Mouse (Mus musculus): Measurements from ENCODE around the gene Slc25a23. TPM values are rescaled to one million over a fixed set of nuclear protein-coding genes. Genes with fewer than 3 reads are reported as not detected.

Slc25a23 gene
- polyA plus RNA-seq, 1 experiment from 2014 or later: 8.4 TPM

- Histone ChIP-seq H3K9ac (no peak overlapping the region), H3K27me3 (ENCODE audit: insufficient read depth, low read length) (no peaks in the 10 kb centered on the region), H3K36me3 (ENCODE audit: insufficient read depth) (no peaks in the 10 kb centered on the region), H3K4me3 (ENCODE audit: low read depth, low read length) (no peak overlapping the region), H3K4me1 (ENCODE audit: insufficient read depth) (no peaks in the 10 kb centered on the region), H3K27ac (ENCODE audit: low read depth) (no peak overlapping the region), H3K4me2 (no peak overlapping the region), H3K9me3 (ENCODE audit: low read depth, low read length) (no peaks in the 10 kb centered on the region)
- ATAC-seq (ENCODE audit: insufficient read depth) (no peak), DNase-seq (no peak)
- 42% methylated on average over 3 of the region's 3 CpGs for WGBS
- TF ChIP-seq CTCF (IDR thresholded peaks at IDR 0.05; ENCODE audit: low read depth): no peak
Observed at GRCm38 (mm10) chr17:57076916-57077315, 17.3 kb upstream of the Slc25a23 start.

GRCm38 (mm10) chr17:57070699-57071098, 11.0 kb upstream of the Slc25a23 start:
- 5% methylated on average over 11 of the region's 11 CpGs for WGBS
- Histone ChIP-seq H3K4me1 (ENCODE audit: insufficient read depth) (no peaks in the 10 kb centered on the region), H3K9me3 (ENCODE audit: low read depth, low read length) (no peaks in the 10 kb centered on the region), H3K9ac (no peak overlapping the region), H3K27ac (ENCODE audit: low read depth) (no peak overlapping the region), H3K36me3 (ENCODE audit: insufficient read depth) (no peaks in the 10 kb centered on the region), H3K4me2 (peak overlapping the region; percentile 51; the same call in 1 of the 2 replicates), H3K4me3 (ENCODE audit: low read depth, low read length) (peak overlapping the region; percentile 21; the same call in 1 of the 2 replicates), H3K27me3 (ENCODE audit: insufficient read depth, low read length) (no peaks in the 10 kb centered on the region)
- peak; percentile 84 for DNase-seq
- TF ChIP-seq CTCF (IDR thresholded peaks at IDR 0.05; ENCODE audit: low read depth): no peak
- ATAC-seq (ENCODE audit: insufficient read depth): peak; percentile 62

DNA sequence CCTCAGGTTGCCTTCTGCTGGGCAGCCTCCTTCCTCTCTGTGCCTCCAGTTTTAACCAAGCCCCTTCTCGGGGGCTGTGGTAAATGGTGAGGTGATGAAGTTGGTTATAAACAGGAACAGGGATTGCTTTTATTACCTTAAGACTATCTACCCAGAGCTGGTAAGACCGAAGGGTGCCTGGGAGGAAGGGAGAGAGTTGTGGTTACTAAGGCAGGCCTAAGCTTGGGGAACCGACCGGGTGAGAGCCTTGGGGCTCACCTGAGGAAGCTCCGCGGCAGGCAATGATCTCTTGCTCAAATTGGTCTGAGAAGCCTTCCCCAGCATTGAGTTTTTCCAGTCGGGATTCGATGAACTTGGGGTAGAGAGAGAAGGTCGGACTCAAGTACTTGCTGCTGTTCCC, 10.6 kb upstream of the Slc25a23 start:
- 0 out of 2 replicates have a peak overlapping the region, but pooled peaks have one; percentile 26 for H3K9ac ChIP-seq
- ATAC-seq (ENCODE audit: insufficient read depth) (peak; percentile 44; the same call in 1 of the 2 replicates), DNase-seq (no peak)
- peak overlapping the region; percentile 51 for H3K4me2 ChIP-seq
- H3K27ac ChIP-seq (ENCODE audit: low read depth): peak overlapping the region; percentile 37; the same call in 1 of the 2 replicates
- H3K27me3 ChIP-seq (ENCODE audit: insufficient read depth, low read length): no peaks in the 10 kb centered on the region
- no peaks in the 10 kb centered on the region for H3K4me1 ChIP-seq (ENCODE audit: insufficient read depth)
- H3K36me3 ChIP-seq (ENCODE audit: insufficient read depth): 0 out of 2 replicates have a peak, but pooled peaks cover 2% of the 10 kb centered on the region
- H3K4me3 ChIP-seq (ENCODE audit: low read depth, low read length): peak overlapping the region; percentile 21; the same call in 1 of the 2 replicates
- H3K9me3 ChIP-seq (ENCODE audit: low read depth, low read length): no peaks in the 10 kb centered on the region
- 13% methylated on average over 9 of the region's 9 CpGs for WGBS
- no peak for TF ChIP-seq CTCF (IDR thresholded peaks at IDR 0.05; ENCODE audit: low read depth)

DNA sequence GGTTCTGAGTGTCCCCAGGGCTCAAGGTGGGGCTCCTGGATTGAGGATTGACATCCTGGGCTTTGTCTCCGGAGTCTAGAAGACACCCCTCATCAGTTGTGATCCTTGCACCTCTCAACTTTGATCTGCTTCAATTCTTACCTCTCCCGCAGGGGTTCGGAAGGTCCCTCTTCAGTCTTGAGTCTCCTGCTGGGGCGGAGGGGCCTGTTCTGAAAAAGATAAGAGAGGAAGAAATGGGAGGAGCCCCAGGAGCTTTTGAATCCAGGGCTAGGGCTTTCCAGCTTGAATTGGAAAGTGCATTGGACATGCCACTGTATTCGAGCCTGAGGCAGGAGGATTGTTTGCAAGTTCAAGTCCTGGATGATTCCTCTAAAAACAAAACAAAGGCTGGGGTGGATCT, 7.2 kb upstream of the Slc25a23 start:
- no peak overlapping the region for H3K9ac ChIP-seq
- H3K36me3 ChIP-seq (ENCODE audit: insufficient read depth): 0 out of 2 replicates have a peak, but pooled peaks cover 4% of the 10 kb centered on the region
- TF ChIP-seq CTCF (IDR thresholded peaks at IDR 0.05; ENCODE audit: low read depth): no peak
- no peaks in the 10 kb centered on the region for H3K4me1 ChIP-seq (ENCODE audit: insufficient read depth)
- peaks cover 14% of the 10 kb centered on the region for H3K27me3 ChIP-seq (ENCODE audit: insufficient read depth, low read length)
- DNase-seq (no peak), ATAC-seq (ENCODE audit: insufficient read depth) (no peak)
- 49% methylated on average over 5 of the region's 5 CpGs for WGBS
- H3K27ac ChIP-seq (ENCODE audit: low read depth): no peak overlapping the region
- H3K4me2 ChIP-seq: no peak overlapping the region
- H3K4me3 ChIP-seq (ENCODE audit: low read depth, low read length): no peak overlapping the region
- no peaks in the 10 kb centered on the region for H3K9me3 ChIP-seq (ENCODE audit: low read depth, low read length)

GRCm38 (mm10) chr17:57063031-57063430, 3.4 kb upstream of the Slc25a23 start:
- no peak overlapping the region; the same call in 1 of the 2 replicates for H3K27ac ChIP-seq (ENCODE audit: low read depth)
- no peaks in the 10 kb centered on the region for H3K9me3 ChIP-seq (ENCODE audit: low read depth, low read length)
- peak; percentile 23 for DNase-seq
- WGBS: 10% methylated on average over 8 of the region's 8 CpGs
- H3K4me3 ChIP-seq (ENCODE audit: low read depth, low read length): peak overlapping the region; percentile 42
- peak overlapping the region; percentile 47 for H3K4me2 ChIP-seq
- no peak for ATAC-seq (ENCODE audit: insufficient read depth)
- no peaks in the 10 kb centered on the region for H3K4me1 ChIP-seq (ENCODE audit: insufficient read depth)
- H3K9ac ChIP-seq: no peak overlapping the region
- 0 out of 2 replicates have a peak, but pooled peaks cover 4% of the 10 kb centered on the region for H3K36me3 ChIP-seq (ENCODE audit: insufficient read depth)
- TF ChIP-seq CTCF (IDR thresholded peaks at IDR 0.05; ENCODE audit: low read depth): no peak
- H3K27me3 ChIP-seq (ENCODE audit: insufficient read depth, low read length): peaks cover 25% of the 10 kb centered on the region

GRCm38 (mm10) chr17:57062548-57062947, 2.9 kb upstream of the Slc25a23 start:
- H3K27ac ChIP-seq (ENCODE audit: low read depth): peak overlapping the region; percentile 83
- DNase-seq: no peak
- peak overlapping the region; percentile 47 for H3K4me2 ChIP-seq
- peak overlapping the region; percentile 42 for H3K4me3 ChIP-seq (ENCODE audit: low read depth, low read length)
- H3K27me3 ChIP-seq (ENCODE audit: insufficient read depth, low read length): peaks cover 25% of the 10 kb centered on the region
- peak overlapping the region; percentile 50 for H3K9ac ChIP-seq
- no peak for TF ChIP-seq CTCF (IDR thresholded peaks at IDR 0.05; ENCODE audit: low read depth)
- no peak for ATAC-seq (ENCODE audit: insufficient read depth)
- WGBS: 2% methylated on average over 22 of the region's 22 CpGs
- H3K36me3 ChIP-seq (ENCODE audit: insufficient read depth): 0 out of 2 replicates have a peak, but pooled peaks cover 4% of the 10 kb centered on the region
- H3K4me1 ChIP-seq (ENCODE audit: insufficient read depth): no peaks in the 10 kb centered on the region
- no peaks in the 10 kb centered on the region for H3K9me3 ChIP-seq (ENCODE audit: low read depth, low read length)

DNA sequence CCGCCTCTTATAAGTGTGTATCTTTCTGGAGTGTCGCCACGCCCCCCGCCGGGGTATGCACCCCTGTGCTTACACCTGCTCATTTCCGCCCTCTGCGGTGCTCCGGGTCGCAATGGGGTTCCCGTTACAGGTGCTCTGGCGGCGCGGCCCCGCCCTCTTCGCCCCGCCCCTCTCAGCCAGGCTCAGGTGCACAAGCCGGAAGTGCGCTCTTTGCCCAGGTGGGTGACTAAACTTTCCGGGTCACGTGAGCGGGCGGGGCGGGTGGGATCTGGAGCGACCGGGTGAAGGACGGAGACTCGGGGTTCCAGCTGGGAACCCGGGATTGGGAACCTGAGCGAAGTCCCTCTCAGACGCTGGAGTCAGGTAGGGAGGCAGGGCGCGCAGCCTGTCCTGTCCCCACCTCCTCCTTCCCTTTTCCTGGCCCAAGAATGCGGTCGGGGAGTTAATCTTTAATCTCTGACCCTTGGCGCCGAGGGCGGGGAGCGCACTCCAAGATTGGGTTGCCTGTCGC, 2.4 kb upstream of the Slc25a23 start:
- Histone ChIP-seq H3K27ac (ENCODE audit: low read depth) (peak overlapping the region; percentile 83), H3K9me3 (ENCODE audit: low read depth, low read length) (no peaks in the 10 kb centered on the region), H3K36me3 (ENCODE audit: insufficient read depth) (0 out of 2 replicates have a peak, but pooled peaks cover 4% of the 10 kb centered on the region), H3K4me2 (peak overlapping the region; percentile 47), H3K27me3 (ENCODE audit: insufficient read depth, low read length) (peaks cover 25% of the 10 kb centered on the region), H3K4me1 (ENCODE audit: insufficient read depth) (no peaks in the 10 kb centered on the region), H3K4me3 (ENCODE audit: low read depth, low read length) (peak overlapping the region; percentile 42), H3K9ac (peak overlapping the region; percentile 50)
- WGBS: under 1% methylated on average over 36 of the region's 39 CpGs
- DNase-seq: peak; percentile 73
- ATAC-seq (ENCODE audit: insufficient read depth): peak; percentile 13; the same call in 1 of the 2 replicates
- no peak for TF ChIP-seq CTCF (IDR thresholded peaks at IDR 0.05; ENCODE audit: low read depth)
